Mouse (Mus musculus) activated CD4-positive, CD25-positive, alpha-beta regulatory T cell, adult 4 months (primary cell): ENCODE data around the gene Tead3. TPM values are rescaled to one million over a fixed set of nuclear protein-coding genes. Genes with fewer than 3 reads are reported as not detected.
"Not testable (repeated sequence)": the region's sequence is repeated elsewhere in the genome, so short reads cannot be mapped to it uniquely, and the experiment has no call there.

Source experiments
- ATAC-seq: one replicate; pipeline ENCODE4 v1.8.0; 2017
- polyA plus RNA-seq, 2 experiments: library from polyadenylated mRNA; unstranded; fragments of 100-300 nt; shearing (Covaris generic); gene quantifications; one replicate each; pipeline ENCODE4 v1.2.1; 2017

Tead3 gene
- polyA plus RNA-seq, 2 experiments from 2014 or later = not detected

GRCm38 (mm10) chr17:28358576-28359261 is 8.1 kb upstream of the Tead3 start:
- ATAC-seq = not testable (repeated sequence)

GRCm38 (mm10) chr17:28355871-28356270 is 5.3 kb upstream of the Tead3 start:
- ATAC-seq = no peak

- ATAC-seq = no peak
These were observed 1.4 kb upstream of the Tead3 start for GRCm38 (mm10) chr17:28352018-28352417.

- no peak for ATAC-seq
These were observed 805 bp upstream of the Tead3 start for GRCm38 (mm10) chr17:28351353-28351890.

- no peak for ATAC-seq
These were observed 634 bp downstream of the Tead3 start for GRCm38 (mm10) chr17:28349901-28350465.

GRCm38 (mm10) chr17:28349264-28349880 is 1.2 kb downstream of the Tead3 start:
- ATAC-seq = no peak

GRCm38 (mm10) chr17:28348211-28348610 is 2.4 kb downstream of the Tead3 start:
- ATAC-seq = no peak

GRCm38 (mm10) chr17:28347327-28347726 is 3.3 kb downstream of the Tead3 start:
- no peak for ATAC-seq

- ATAC-seq = no peak
These were observed 4.7 kb downstream of the Tead3 start for GRCm38 (mm10) chr17:28345882-28346281.

GRCm38 (mm10) chr17:28345271-28345721 is 5.3 kb downstream of the Tead3 start:
- ATAC-seq = no peak

GRCm38 (mm10) chr17:28344670-28345069 is 5.9 kb downstream of the Tead3 start:
- no peak for ATAC-seq

- no peak for ATAC-seq
These were observed 6.5 kb downstream of the Tead3 start for GRCm38 (mm10) chr17:28344050-28344607.

GRCm38 (mm10) chr17:28341091-28341490 is 9.5 kb downstream of the Tead3 start:
- no peak for ATAC-seq

GRCm38 (mm10) chr17:28340578-28340977 is 10.0 kb downstream of the Tead3 start:
- no peak for ATAC-seq

GRCm38 (mm10) chr17:28337547-28337946 is 13.1 kb downstream of the Tead3 start:
- ATAC-seq = no peak

- ATAC-seq = no peak
These were observed 15.3 kb downstream of the Tead3 start for GRCm38 (mm10) chr17:28335267-28335666.

GRCm38 (mm10) chr17:28332915-28333546 is 17.6 kb downstream of the Tead3 start:
- ATAC-seq = no peak

- no peak for ATAC-seq
These were observed 18.3 kb downstream of the Tead3 start for GRCm38 (mm10) chr17:28332113-28332914.

- no peak for ATAC-seq
These were observed 19.1 kb downstream of the Tead3 start for GRCm38 (mm10) chr17:28331241-28332112.

GRCm38 (mm10) chr17:28330590-28330989 is 20.0 kb downstream of the Tead3 start:
- ATAC-seq = not testable (repeated sequence)

GRCm38 (mm10) chr17:28330232-28330546 is 20.4 kb downstream of the Tead3 start:
- no peak for ATAC-seq
